Mouse (Mus musculus): Measurements from ENCODE around the gene Tomt.

DNA sequence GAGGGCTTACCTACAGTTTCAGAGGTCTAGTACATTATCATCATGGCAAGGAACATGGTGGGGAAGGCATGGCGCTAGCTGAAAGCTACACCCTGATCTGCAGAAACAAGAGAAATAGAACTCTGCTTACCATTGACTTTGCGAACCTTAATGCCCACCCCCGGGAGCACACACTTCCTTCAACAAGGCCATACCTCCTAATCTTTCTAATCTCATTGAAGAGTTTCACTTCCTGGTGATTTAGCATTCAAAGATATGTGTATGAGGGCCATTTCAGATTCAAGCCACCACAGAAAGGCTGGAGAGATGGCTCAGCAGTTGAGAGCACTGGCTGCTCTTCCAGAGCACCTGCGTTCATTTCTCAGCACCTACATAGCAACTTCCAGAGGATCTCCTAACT, 49.1 kb downstream of the Tomt start, which contains the start of gene Folr2:
- no peak for TF ChIP-seq GATA1 (IDR thresholded peaks at IDR 0.05; ENCODE audit: borderline replicate concordance, low read length)
- TF ChIP-seq FLI1 (IDR thresholded peaks at IDR 0.05; ENCODE audit: low read length), result no peak
